Mouse (Mus musculus) liver, adult 2 months (tissue): ENCODE results near the gene Tmem132a. TPM values are rescaled to one million over a fixed set of nuclear protein-coding genes. Genes with fewer than 3 reads are reported as not detected.

Experiments
- DNase-seq: peaks from one replicate; pipeline ENCODE4 v3.0.0-alpha.2; 2011; ENCODE audit warnings: low read depth, low spot score; ENCODE audit errors: extremely low read depth
- H3K27ac ChIP-seq: fragments of 200-500 bp; replicated peaks from 2 replicates; pipeline ENCODE4 v1.5.1; 2012; ENCODE audit warnings: low read depth, mild to moderate bottlenecking, control low read depth, inconsistent platforms, low read length; ENCODE audit not compliant: insufficient read depth
- H3K27me3 ChIP-seq: fragments of 200-500 bp; 2 replicates; pipeline ENCODE4 v1.6.1; 2012; ENCODE audit warnings: mild to moderate bottlenecking, moderate library complexity, low read length, inconsistent platforms; ENCODE audit not compliant: control insufficient read depth, insufficient read depth
- H3K36me3 ChIP-seq: fragments of 200-500 bp; 2 replicates; pipeline ENCODE4 v1.6.1; 2012; ENCODE audit warnings: low read length, inconsistent platforms; ENCODE audit not compliant: control insufficient read depth, insufficient read depth
- H3K4me1 ChIP-seq: fragments of 200-500 bp; 2 replicates; pipeline ENCODE4 v1.6.1; 2011; ENCODE audit warnings: low read length; ENCODE audit not compliant: control insufficient read depth, insufficient read depth
- H3K4me3 ChIP-seq: fragments of 200-500 bp; 2 replicates; pipeline ENCODE4 v1.5.1; 2011; ENCODE audit warnings: low read depth, mild to moderate bottlenecking, control low read depth, low read length, moderate library complexity; ENCODE audit not compliant: insufficient read depth
- H3K79me2 ChIP-seq: fragments of 200-500 bp; 2 replicates; pipeline ENCODE4 v1.6.1; 2012; ENCODE audit warnings: inconsistent platforms, mild to moderate bottlenecking, low read length, moderate library complexity; ENCODE audit not compliant: control insufficient read depth, insufficient read depth
- H3K9ac ChIP-seq: fragments of 200-500 bp; 2 replicates; pipeline ENCODE4 v1.6.1; 2012; ENCODE audit warnings: low read depth, mild to moderate bottlenecking, control low read depth, inconsistent platforms, low read length
- CTCF ChIP-seq: fragments of 200-500 bp; IDR thresholded peaks from 2 replicates; pipeline ENCODE4 v1.5.1; 2011; ENCODE audit warnings: low read depth, low read length, control low read depth
- POLR2A ChIP-seq: fragments of 200-500 bp; IDR thresholded peaks from 2 replicates; pipeline ENCODE4 v1.6.1; 2011; ENCODE audit warnings: low read length, control low read depth; ENCODE audit not compliant: insufficient read depth; ENCODE audit errors: extremely low read depth
- WGBS: fragments of 180-500 bp; shearing (Covaris S2); methylation state at CpG from one replicate; pipeline ENCODE4 v1.1.7; 2018; 5-methylcytosine and 5-hydroxymethylcytosine counted together
- polyA plus RNA-seq: library from polyadenylated mRNA; depleted of rRNA; stranded (reverse); fragments of >200 nt; gene quantifications from 2 replicates; pipeline ENCODE4 v1.2.3, GENCODE M21; 2012; rRNA removed
- total RNA-seq: library from RNA; depleted of rRNA; stranded (reverse); fragments of >200 nt; gene quantifications from 2 replicates; pipeline ENCODE4 v1.2.3, GENCODE M21; 2014; rRNA removed

Tmem132a gene
- total and polyA plus RNA-seq, 2 experiments: 0.18 to 0.75 TPM

DNA sequence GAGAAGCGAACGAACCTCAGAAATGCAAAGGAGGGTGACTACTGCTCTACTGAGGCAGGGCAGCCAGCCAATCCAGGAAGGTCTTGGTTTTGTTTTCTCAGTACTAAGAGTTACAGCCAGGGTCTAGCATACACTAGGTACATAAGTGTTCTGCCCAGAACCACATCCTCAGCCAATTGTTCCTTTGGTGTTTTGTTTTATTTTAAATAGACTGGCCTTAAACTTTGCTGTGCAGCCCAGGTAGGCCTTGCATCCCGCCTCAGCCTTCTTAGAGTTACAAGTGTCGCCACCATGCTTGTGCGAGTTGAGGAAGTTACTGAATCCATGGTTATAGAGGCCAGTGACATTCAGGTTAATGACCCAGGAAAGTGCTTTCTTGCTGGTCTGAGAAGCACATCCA, 56.7 kb downstream of the Tmem132a start:
- Histone ChIP-seq H3K9ac (no peak overlapping the region), H3K27me3 (no peaks in the 10 kb centered on the region), H3K4me3 (no peak overlapping the region), H3K79me2 (no peaks in the 10 kb centered on the region), H3K27ac (no peak overlapping the region), H3K36me3 (no peaks in the 10 kb centered on the region), H3K4me1 (no peaks in the 10 kb centered on the region)
- DNase-seq: no peak
- WGBS: 93% methylated on average over 5 of the region's 5 CpGs
- no peak for TF ChIP-seq POLR2A
- no peak for TF ChIP-seq CTCF

DNA sequence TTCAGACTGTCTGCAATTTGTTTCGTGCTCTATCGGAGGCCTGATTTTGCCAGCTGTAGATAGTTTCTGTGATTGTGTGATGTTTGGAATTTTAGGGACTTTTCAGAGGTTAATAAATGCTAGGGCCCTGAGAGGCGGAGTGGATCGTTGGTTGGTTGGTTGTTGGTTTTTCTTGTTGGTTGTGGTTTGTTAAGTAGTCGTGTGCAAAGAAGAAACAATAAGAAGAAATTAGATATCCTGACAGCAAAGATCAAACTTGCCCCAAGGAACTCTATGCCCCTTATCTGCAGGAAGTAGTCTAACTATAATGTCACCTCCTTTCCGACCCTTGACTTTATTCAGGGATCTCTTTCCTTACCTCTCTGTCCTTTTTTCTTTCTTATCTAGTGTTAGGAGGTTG, 58.3 kb downstream of the Tmem132a start:
- Histone ChIP-seq H3K9ac (no peak overlapping the region), H3K79me2 (no peaks in the 10 kb centered on the region), H3K27me3 (no peaks in the 10 kb centered on the region), H3K4me1 (no peaks in the 10 kb centered on the region), H3K36me3 (no peaks in the 10 kb centered on the region), H3K27ac (no peak overlapping the region), H3K4me3 (no peak overlapping the region)
- no peak for TF ChIP-seq CTCF
- no peak for TF ChIP-seq POLR2A
- DNase-seq: no peak
- 81% methylated on average over 6 of the region's 6 CpGs for WGBS

DNA sequence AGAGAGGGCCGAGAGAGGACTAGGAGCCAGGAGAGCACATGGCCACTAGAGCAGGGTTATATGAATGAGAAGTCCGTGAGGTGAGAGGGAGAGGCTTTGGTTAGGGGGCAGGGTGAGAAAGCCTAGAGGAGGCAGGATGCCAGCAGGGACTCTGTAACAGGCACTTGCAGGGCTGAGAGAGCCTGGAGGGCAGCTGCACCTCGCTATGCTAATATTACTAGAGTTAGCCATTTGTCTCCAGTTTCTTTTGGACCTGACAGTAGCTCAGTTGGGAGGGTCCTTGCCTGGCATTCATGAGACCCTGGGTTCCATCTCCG, 59.6 kb downstream of the Tmem132a start:
- no peaks in the 10 kb centered on the region for H3K79me2 ChIP-seq
- H3K4me3 ChIP-seq: no peak overlapping the region
- no peak for DNase-seq
- no peaks in the 10 kb centered on the region for H3K27me3 ChIP-seq
- no peaks in the 10 kb centered on the region for H3K4me1 ChIP-seq
- no peak overlapping the region for H3K9ac ChIP-seq
- WGBS: 81% methylated on average over 4 of the region's 4 CpGs
- no peak for TF ChIP-seq CTCF
- no peak for TF ChIP-seq POLR2A
- no peaks in the 10 kb centered on the region for H3K36me3 ChIP-seq
- H3K27ac ChIP-seq: no peak overlapping the region

DNA sequence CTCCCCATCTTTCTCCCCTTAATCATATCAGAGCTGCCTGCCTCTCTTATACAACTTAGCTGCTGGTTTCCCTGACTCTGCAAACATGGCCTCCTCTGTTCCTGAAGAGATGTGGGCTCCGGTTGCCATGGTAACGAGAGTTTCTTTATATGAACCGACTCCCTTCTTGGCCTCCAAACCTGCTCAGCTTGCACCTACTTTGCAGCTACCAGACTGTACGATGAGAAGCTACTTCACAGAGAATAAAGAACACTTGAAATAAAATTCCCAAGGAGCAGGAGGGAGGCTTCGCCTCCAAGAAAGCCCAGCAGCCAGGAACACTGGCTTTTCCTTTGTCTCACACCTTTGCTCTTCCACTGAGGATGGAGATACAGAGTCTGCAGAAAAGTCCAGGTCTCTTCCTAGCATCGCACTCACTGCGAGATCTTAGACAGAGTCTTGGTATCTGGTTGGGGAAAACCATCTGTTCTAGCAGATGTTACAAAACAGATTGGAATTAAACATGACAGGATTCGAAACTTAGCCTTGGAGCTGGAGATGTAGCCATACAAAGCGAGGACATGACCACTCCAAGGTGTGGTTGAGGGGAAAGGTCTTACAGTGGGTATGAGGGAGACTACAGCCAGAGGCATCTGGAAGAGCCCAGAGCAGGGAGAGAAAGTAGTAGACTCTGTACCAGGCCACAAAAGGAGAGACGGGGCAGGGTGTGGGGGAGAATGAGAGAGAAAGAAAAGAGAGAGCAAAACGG, 60.1 kb downstream of the Tmem132a start:
- H3K27me3 ChIP-seq: no peaks in the 10 kb centered on the region
- no peaks in the 10 kb centered on the region for H3K79me2 ChIP-seq
- H3K36me3 ChIP-seq: no peaks in the 10 kb centered on the region
- no peak overlapping the region for H3K27ac ChIP-seq
- no peaks in the 10 kb centered on the region for H3K4me1 ChIP-seq
- 84% methylated on average over 11 of the region's 11 CpGs for WGBS
- DNase-seq: no peak
- H3K9ac ChIP-seq: no peak overlapping the region
- TF ChIP-seq POLR2A (no peak), CTCF (no peak)
- H3K4me3 ChIP-seq: no peak overlapping the region

DNA sequence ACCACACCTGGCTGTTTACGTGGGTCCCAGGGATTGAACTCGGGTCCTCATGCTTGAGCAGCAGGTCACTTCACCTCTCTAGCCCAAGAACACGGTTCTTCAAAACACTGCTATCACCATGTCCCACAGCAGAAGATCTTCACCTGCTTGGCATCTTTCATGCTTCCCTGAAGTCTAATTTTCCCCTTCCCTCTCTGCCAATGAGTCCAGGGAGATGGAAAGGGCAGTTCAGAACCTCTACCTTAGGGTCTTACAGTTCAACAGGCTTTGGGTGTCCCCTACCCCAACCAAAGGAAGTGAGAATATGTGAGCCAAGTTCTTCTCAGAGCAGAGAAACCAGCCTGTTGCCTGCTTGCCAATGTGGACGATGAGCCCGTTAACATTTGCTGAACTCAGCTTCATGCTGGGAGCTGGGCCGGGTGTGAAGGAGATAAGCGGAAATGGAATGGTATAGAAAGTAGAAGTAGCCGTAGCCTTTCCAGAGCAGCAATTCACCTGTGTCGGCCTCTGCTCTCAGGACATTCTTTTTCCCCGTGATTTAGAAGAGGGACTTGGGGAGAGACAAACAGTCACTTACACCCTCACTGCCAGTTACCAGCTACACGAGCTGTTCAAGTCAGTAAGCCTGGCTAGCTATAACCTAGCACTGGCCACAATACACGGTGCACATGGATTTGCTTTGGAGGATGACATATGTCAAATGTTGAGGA, 61.1 kb downstream of the Tmem132a start:
- Histone ChIP-seq H3K4me3 (no peak overlapping the region), H3K27me3 (no peaks in the 10 kb centered on the region), H3K27ac (no peak overlapping the region), H3K4me1 (no peaks in the 10 kb centered on the region), H3K9ac (no peak overlapping the region), H3K36me3 (no peaks in the 10 kb centered on the region), H3K79me2 (no peaks in the 10 kb centered on the region)
- 82% methylated on average over 12 of the region's 12 CpGs for WGBS
- no peak for DNase-seq
- TF ChIP-seq POLR2A (no peak), CTCF (no peak)

Other genes with a start within 250 kb of the Tmem132a start
- 4.5 and 6.2 TPM in 2 replicates for gene Vwce, start 235.7 kb downstream of the Tmem132a start, total RNA-seq
- gene Vwce, start 235.7 kb downstream of the Tmem132a start, polyA plus RNA-seq: 24.8 and 30.7 TPM in 2 replicates
- gene Pga5, start 191.9 kb downstream of the Tmem132a start, total RNA-seq: not detected in 2 replicates
- gene Pga5, start 191.9 kb downstream of the Tmem132a start, polyA plus RNA-seq: 0.14 TPM in 1 of 2 replicates, not detected in the other
- gene Vps37c, start 181.2 kb downstream of the Tmem132a start, total RNA-seq: 2.9 and 3.0 TPM in 2 replicates
- 13.1 and 18.1 TPM in 2 replicates for gene Vps37c, start 181.2 kb downstream of the Tmem132a start, polyA plus RNA-seq
- gene Cd5, start 130.9 kb downstream of the Tmem132a start, total RNA-seq: 0.13 and 0.28 TPM in 2 replicates
- gene Cd5, start 130.9 kb downstream of the Tmem132a start, polyA plus RNA-seq: 0.17 and 0.49 TPM in 2 replicates
- gene Cd6, start 39.9 kb downstream of the Tmem132a start, total RNA-seq: 0.18 and 0.20 TPM in 2 replicates
- gene Cd6, start 39.9 kb downstream of the Tmem132a start, polyA plus RNA-seq: 0.36 and 0.44 TPM in 2 replicates
- gene Slc15a3, start 30.2 kb downstream of the Tmem132a start, total RNA-seq: 3.3 and 5.6 TPM in 2 replicates
- gene Slc15a3, start 30.2 kb downstream of the Tmem132a start, polyA plus RNA-seq: 6.2 and 10.6 TPM in 2 replicates
- 7.1 and 8.9 TPM in 2 replicates for gene Tmem109, start 12.1 kb upstream of the Tmem132a start, total RNA-seq
- gene Tmem109, start 12.1 kb upstream of the Tmem132a start, polyA plus RNA-seq: 32.2 and 35.2 TPM in 2 replicates
- 95.5 and 100 TPM in 2 replicates for gene Prpf19, start 25.3 kb upstream of the Tmem132a start, total RNA-seq
- gene Prpf19, start 25.3 kb upstream of the Tmem132a start, polyA plus RNA-seq: 150 and 184 TPM in 2 replicates
- gene Zp1, start 50.7 kb upstream of the Tmem132a start, total RNA-seq: not detected in 2 replicates
- not detected in 2 replicates for gene Zp1, start 50.7 kb upstream of the Tmem132a start, polyA plus RNA-seq
- not detected in 2 replicates for gene Ptgdr2, start 67.2 kb upstream of the Tmem132a start, total RNA-seq
- gene Ptgdr2, start 67.2 kb upstream of the Tmem132a start, polyA plus RNA-seq: not detected in 2 replicates
- gene Ccdc86, start 79.3 kb upstream of the Tmem132a start, total RNA-seq: 1.2 and 1.3 TPM in 2 replicates
- 4.3 and 4.4 TPM in 2 replicates for gene Ccdc86, start 79.3 kb upstream of the Tmem132a start, polyA plus RNA-seq
- not detected in 2 replicates for gene Ms4a10, start 104.7 kb upstream of the Tmem132a start, total RNA-seq
- not detected in 2 replicates for gene Ms4a10, start 104.7 kb upstream of the Tmem132a start, polyA plus RNA-seq
- not detected in 2 replicates for gene Ms4a15, start 123.3 kb upstream of the Tmem132a start, total RNA-seq
- not detected in 2 replicates for gene Ms4a15, start 123.3 kb upstream of the Tmem132a start, polyA plus RNA-seq
- gene Ms4a18, start 148.1 kb upstream of the Tmem132a start, total RNA-seq: not detected in 2 replicates
- not detected in 2 replicates for gene Ms4a18, start 148.1 kb upstream of the Tmem132a start, polyA plus RNA-seq
- 0.83 and 1.7 TPM in 2 replicates for gene Ms4a8a, start 211.2 kb upstream of the Tmem132a start, total RNA-seq
- gene Ms4a8a, start 211.2 kb upstream of the Tmem132a start, polyA plus RNA-seq: 0.78 and 1.9 TPM in 2 replicates